ENCODE assay signal across 15 mouse cellular contexts in the genomic region with DNA sequence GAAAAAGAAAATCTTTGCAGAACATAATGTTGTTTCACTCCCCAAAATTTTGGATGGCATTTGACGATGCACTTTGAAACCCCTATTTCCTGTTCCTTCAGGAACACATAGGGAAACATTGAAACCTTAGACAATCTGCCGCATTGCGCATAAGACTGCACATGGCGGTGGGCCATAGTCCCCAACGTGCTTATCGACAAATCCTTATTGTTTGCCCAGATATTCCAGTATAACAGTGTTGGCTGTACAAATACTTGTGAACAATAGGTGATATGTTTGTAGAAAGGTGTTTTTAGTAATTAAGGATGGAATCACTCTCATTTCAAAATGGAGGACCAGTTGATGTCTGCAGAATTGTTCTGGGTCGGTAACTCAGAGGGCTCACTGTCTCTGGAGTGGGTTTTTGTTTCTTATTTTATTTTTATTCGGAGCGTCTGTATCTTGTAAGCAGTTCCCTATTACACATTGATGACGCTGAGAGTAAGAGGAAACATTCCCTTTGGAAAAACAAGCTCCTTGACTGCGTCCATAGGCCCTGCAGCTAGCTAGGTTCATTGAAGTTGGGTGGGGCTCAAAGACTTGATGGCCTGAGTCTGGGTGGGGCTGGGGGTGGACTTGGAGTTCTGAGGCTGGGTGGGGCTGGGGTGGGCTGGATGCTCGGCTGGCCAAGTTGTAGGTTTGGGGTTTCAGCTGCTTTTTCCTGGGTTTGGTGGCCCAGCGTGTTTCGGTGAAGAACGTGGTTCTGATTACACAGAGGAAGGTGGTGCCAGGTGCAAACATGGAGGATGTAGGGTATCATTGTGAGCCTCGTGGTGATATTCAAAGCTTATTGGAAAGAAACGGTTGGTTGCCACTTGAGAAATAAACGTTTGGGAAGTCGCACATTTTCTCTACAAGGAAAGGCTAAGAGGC. TPM values are rescaled to one million over a fixed set of nuclear protein-coding genes. Genes with fewer than 3 reads are reported as not detected.
DNase-seq lines count a peak whose midpoint lies in the region; ATAC-seq and TF ChIP-seq lines count a peak whose summit lies in the region.
"Had no signal": no experiment of that assay in that cellular context is flagged by ENCODE, and none has a peak within 500 bp of the region (broad histone marks: within the 10 kb centered on the region; RNA-seq: fewer than 3 reads in every experiment).

No protein-coding gene starts in this region.

- peaks cover 7% of the 10 kb centered on the region; the same call in 1 of the 2 replicates for H3K27me3 ChIP-seq in testis, adult 2 months (ENCODE audit: control insufficient read depth, insufficient read depth, low read length)
- H3K27me3 ChIP-seq in limb, embryonic 14.5 days (ENCODE audit: control insufficient read depth, insufficient read depth, low read length): peaks cover 94% of the 10 kb centered on the region

- H3K27ac ChIP-seq in testis, adult 2 months (ENCODE audit: control insufficient read depth, insufficient read depth, low read depth, low read length): peak overlapping the region; percentile 57; the same call in 1 of the 2 replicates
- no peak overlapping the region for H3K27ac ChIP-seq in limb, embryonic 14.5 days (replicated peaks; ENCODE audit: low read depth, low read length)
- H3K27ac ChIP-seq: midbrain, embryonic 10.5 days; stomach, embryonic 15.5 days had no signal

- H3K36me3 ChIP-seq in testis, adult 2 months (ENCODE audit: control insufficient read depth, insufficient read depth, low read length): no peaks in the 10 kb centered on the region
- H3K36me3 ChIP-seq in limb, embryonic 14.5 days (ENCODE audit: control insufficient read depth, insufficient read depth, low read length): no peaks in the 10 kb centered on the region
- H3K36me3 ChIP-seq: heart, embryonic 12.5 days; midbrain, embryonic 10.5 days; stomach, embryonic 15.5 days had no signal

- H3K4me2 ChIP-seq in limb, embryonic 14.5 days (replicated peaks; ENCODE audit: low read depth, low read length, severe bottlenecking): peak overlapping the region; percentile 48; the same call in 1 of the 2 replicates
- H3K4me2 ChIP-seq: heart, embryonic 12.5 days; liver, embryonic 11.5 days; stomach, embryonic 15.5 days had no signal

- peaks cover 28% of the 10 kb centered on the region for H3K4me1 ChIP-seq in testis, adult 2 months (ENCODE audit: control insufficient read depth, insufficient read depth, low read length)
- peaks cover 5% of the 10 kb centered on the region; the same call in 1 of the 2 replicates for H3K4me1 ChIP-seq in limb, embryonic 14.5 days (ENCODE audit: control insufficient read depth, insufficient read depth, low read length)

- no peak for ATAC-seq in limb, embryonic 14.5 days (ENCODE audit: low FRiP score, low read depth)

- peak; percentile 34 for DNase-seq in embryo, embryonic 10 days (ENCODE audit: low spot score)
- DNase-seq in embryo, embryonic 9.5 days (ENCODE audit: extremely low spot score): no peak
- no peak for DNase-seq in testis, postnatal 14 days (ENCODE audit: low spot score)
- no peak for DNase-seq in limb, embryonic 14.5 days (ENCODE audit: low spot score)
- DNase-seq in right cerebral cortex, postnatal 10 days (ENCODE audit: low spot score in 2 of 2): no peak
- no peak for DNase-seq in urinary bladder, postnatal 10 days (ENCODE audit: low spot score)
- DNase-seq in thymus, postnatal 25 days: no peak
- DNase-seq: cerebellum, postnatal 25 days; lung, postnatal 10 days; right cerebral cortex, postnatal 25 days had no signal

- H3K9ac ChIP-seq in limb, embryonic 14.5 days (ENCODE audit: low read depth, low read length, severe bottlenecking): no peak overlapping the region
- H3K9ac ChIP-seq: heart, embryonic 12.5 days; stomach, embryonic 15.5 days had no signal

- no peak for TF ChIP-seq POLR2A in testis, adult 2 months (IDR thresholded peaks at IDR 0.05; ENCODE audit: control insufficient read depth, low read depth, low read length)
- TF ChIP-seq POLR2A in limb, embryonic 14.5 days (IDR thresholded peaks at IDR 0.05; ENCODE audit: borderline replicate concordance, extremely low read depth, insufficient read depth, insufficient read length): no peak

- TF ChIP-seq CTCF in testis, adult 2 months (IDR thresholded peaks at IDR 0.05; ENCODE audit: control insufficient read depth, insufficient read depth, insufficient replicate concordance, low read depth, low read length): no peak

- 7% methylated on average over 19 of the region's 19 CpGs for WGBS in limb, embryonic 14.5 days

- H3K4me3 ChIP-seq in testis, adult 2 months (ENCODE audit: control insufficient read depth, low read depth, low read length): peak overlapping the region; percentile 36; the same call in 1 of the 2 replicates
- peak overlapping the region; percentile 47 for H3K4me3 ChIP-seq in limb, embryonic 14.5 days (replicated peaks; ENCODE audit: low read length)
- H3K4me3 ChIP-seq: heart, embryonic 12.5 days; midbrain, embryonic 10.5 days had no signal

- no peaks in the 10 kb centered on the region for H3K9me3 ChIP-seq in limb, embryonic 14.5 days (ENCODE audit: control insufficient read depth, low read length)
- H3K9me3 ChIP-seq: heart, embryonic 12.5 days; midbrain, embryonic 10.5 days; stomach, embryonic 15.5 days had no signal

RNA-seq across cellular contexts. Expression of gene Hoxd4, which starts 1.8 kb away (rescaled TPM):
- polyA plus RNA-seq in testis, adult 2 months (2012; rRNA removed): 3.3 and 5.3 TPM in 2 replicates
- polyA plus RNA-seq in limb, embryonic 14.5 days (2012; rRNA removed): 14.7 and 17.8 TPM in 2 replicates
- 0.63 and 0.73 TPM in 2 replicates for polyA plus RNA-seq in limb, embryonic 14.5 days (2014; fragmentation: Nextera tagmentation; extraction: Ambion mirVana)
- polyA plus RNA-seq: midbrain, embryonic 10.5 days had no signal

RNA-seq across cellular contexts. Expression of gene Hoxd3, which starts 1.8 kb away (rescaled TPM):
- 0.48 and 1.4 TPM in 2 replicates for polyA plus RNA-seq in testis, adult 2 months (2012; rRNA removed)
- polyA plus RNA-seq in limb, embryonic 14.5 days (2012; rRNA removed): 2.3 and 2.8 TPM in 2 replicates
- polyA plus RNA-seq in limb, embryonic 14.5 days (2014; fragmentation: Nextera tagmentation; extraction: Ambion mirVana): 0.59 and 0.95 TPM in 2 replicates

RNA-seq across cellular contexts. Expression of gene Hoxd8, which starts 9.1 kb away (rescaled TPM):
- polyA plus RNA-seq in testis, adult 2 months (2012; rRNA removed): 23.1 and 23.6 TPM in 2 replicates
- 12.7 and 13.1 TPM in 2 replicates for polyA plus RNA-seq in limb, embryonic 14.5 days (2012; rRNA removed)
- 11.4 and 12.8 TPM in 2 replicates for polyA plus RNA-seq in limb, embryonic 14.5 days (2014; fragmentation: Nextera tagmentation; extraction: Ambion mirVana)
- polyA plus RNA-seq: midbrain, embryonic 10.5 days had no signal

RNA-seq across cellular contexts. Expression of gene Gm28230, which starts 13.0 kb away (rescaled TPM):
- 0.46 and 1.2 TPM in 2 replicates for polyA plus RNA-seq in testis, adult 2 months (2012; rRNA removed)
- 5.0 and 5.9 TPM in 2 replicates for polyA plus RNA-seq in limb, embryonic 14.5 days (2012; rRNA removed)
- 0.18 and 0.21 TPM in 2 replicates for polyA plus RNA-seq in limb, embryonic 14.5 days (2014; fragmentation: Nextera tagmentation; extraction: Ambion mirVana)
- polyA plus RNA-seq: heart, embryonic 12.5 days; liver, embryonic 11.5 days; midbrain, embryonic 10.5 days; stomach, embryonic 15.5 days had no signal

RNA-seq across cellular contexts. Expression of gene Hoxd9, which starts 16.0 kb away (rescaled TPM):
- polyA plus RNA-seq in testis, adult 2 months (2012; rRNA removed): 1.8 and 2.0 TPM in 2 replicates
- 19.6 and 25.7 TPM in 2 replicates for polyA plus RNA-seq in limb, embryonic 14.5 days (2012; rRNA removed)
- 7.6 and 8.7 TPM in 2 replicates for polyA plus RNA-seq in limb, embryonic 14.5 days (2014; fragmentation: Nextera tagmentation; extraction: Ambion mirVana)
- polyA plus RNA-seq: midbrain, embryonic 10.5 days had no signal
